Mouse (Mus musculus): ENCODE measurements around the gene Zbtb16.

The Zbtb16 gene

GRCm38 (mm10) chr9:48707134-48707823, 128.7 kb downstream of the Zbtb16 start:
- no peak for DNase-seq (ENCODE audit: low spot score)

GRCm38 (mm10) chr9:48701296-48701695, 134.7 kb downstream of the Zbtb16 start:
- DNase-seq (ENCODE audit: low spot score), result no peak

- no peak for DNase-seq (ENCODE audit: low spot score)
These were observed 135.2 kb downstream of the Zbtb16 start for GRCm38 (mm10) chr9:48700871-48701270.

- DNase-seq (ENCODE audit: low spot score), result no peak
These were observed 138.6 kb downstream of the Zbtb16 start for GRCm38 (mm10) chr9:48697470-48697815.

- DNase-seq (ENCODE audit: low spot score), result no peak
These were observed 139.1 kb downstream of the Zbtb16 start for GRCm38 (mm10) chr9:48696731-48697469.

- no peak for DNase-seq (ENCODE audit: low spot score)
These were observed 139.7 kb downstream of the Zbtb16 start for GRCm38 (mm10) chr9:48696330-48696729.

GRCm38 (mm10) chr9:48695796-48696195, 140.2 kb downstream of the Zbtb16 start:
- no peak for DNase-seq (ENCODE audit: low spot score)

GRCm38 (mm10) chr9:48694616-48695061, 141.4 kb downstream of the Zbtb16 start:
- DNase-seq (ENCODE audit: low spot score), result no peak

GRCm38 (mm10) chr9:48693696-48694095, 142.3 kb downstream of the Zbtb16 start:
- DNase-seq (ENCODE audit: low spot score), result no peak

- no peak for DNase-seq (ENCODE audit: low spot score)
These were observed 146.4 kb downstream of the Zbtb16 start for GRCm38 (mm10) chr9:48689718-48689980.

GRCm38 (mm10) chr9:48688859-48689717, 146.9 kb downstream of the Zbtb16 start:
- DNase-seq (ENCODE audit: low spot score), result no peak

GRCm38 (mm10) chr9:48687891-48688290, 148.1 kb downstream of the Zbtb16 start:
- no peak for DNase-seq (ENCODE audit: low spot score)

GRCm38 (mm10) chr9:48685721-48686120, 150.3 kb downstream of the Zbtb16 start:
- no peak for DNase-seq (ENCODE audit: low spot score)

- DNase-seq (ENCODE audit: low spot score), result no peak
These were observed 151.9 kb downstream of the Zbtb16 start for GRCm38 (mm10) chr9:48684144-48684543.

- DNase-seq (ENCODE audit: low spot score), result no peak
These were observed 154.8 kb downstream of the Zbtb16 start for GRCm38 (mm10) chr9:48681193-48681592.

- DNase-seq (ENCODE audit: low spot score), result no peak
These were observed 157.3 kb downstream of the Zbtb16 start for GRCm38 (mm10) chr9:48678426-48679358.

GRCm38 (mm10) chr9:48675151-48675790, 160.8 kb downstream of the Zbtb16 start:
- DNase-seq (ENCODE audit: low spot score), result no peak

- no peak for DNase-seq (ENCODE audit: low spot score)
These were observed 161.5 kb downstream of the Zbtb16 start for GRCm38 (mm10) chr9:48674359-48675015.

- DNase-seq (ENCODE audit: low spot score), result no peak
These were observed 162.2 kb downstream of the Zbtb16 start for GRCm38 (mm10) chr9:48673804-48674203.

- DNase-seq (ENCODE audit: low spot score), result no peak
These were observed 162.8 kb downstream of the Zbtb16 start for GRCm38 (mm10) chr9:48673213-48673612.

GRCm38 (mm10) chr9:48671841-48672240, 164.2 kb downstream of the Zbtb16 start:
- DNase-seq (ENCODE audit: low spot score), result no peak

Data from urinary bladder, postnatal 25 days (tissue).